Mouse (Mus musculus): ENCODE results near the gene Plk3.

Gene Plk3

GRCm38 (mm10) chr4:117104672-117105071 lies 29.1 kb downstream of the Plk3 start:
- in situ Hi-C loops (cut with MboI; ENCODE audit: low pct_unique_long_range_greater_than_20kb in 1 of 2, low sequenced_read_pairs in 2 of 2, unreplicated experiment in 1 of 2), result loop anchor here (5.0 kb wide), 1 partner anchor 38 kb away; no protein-coding TSS in a partner anchor

- in situ Hi-C loops (cut with MboI; ENCODE audit: low pct_unique_long_range_greater_than_20kb in 1 of 2, low sequenced_read_pairs in 2 of 2, unreplicated experiment in 1 of 2), result loop anchor here in 1 of 2 experiments (5.0 kb wide), 1 partner anchor 41 kb away; no protein-coding TSS in a partner anchor
Measured at GRCm38 (mm10) chr4:117101218-117101617, 32.5 kb downstream of the Plk3 start.

- in situ Hi-C loops (cut with MboI; ENCODE audit: low pct_unique_long_range_greater_than_20kb in 1 of 2, low sequenced_read_pairs in 2 of 2, unreplicated experiment in 1 of 2), result loop anchor here in 1 of 2 experiments (5.0 kb wide), 1 partner anchor 42 kb away; no protein-coding TSS in a partner anchor
Measured at GRCm38 (mm10) chr4:117100036-117100435, 33.7 kb downstream of the Plk3 start.

GRCm38 (mm10) chr4:117098764-117099036 lies 35.1 kb downstream of the Plk3 start:
- in situ Hi-C loops (cut with MboI; ENCODE audit: low pct_unique_long_range_greater_than_20kb in 1 of 2, low sequenced_read_pairs in 2 of 2, unreplicated experiment in 1 of 2), result no loop called here

- in situ Hi-C loops (cut with MboI; ENCODE audit: low pct_unique_long_range_greater_than_20kb in 1 of 2, low sequenced_read_pairs in 2 of 2, unreplicated experiment in 1 of 2), result no loop called here
Measured at GRCm38 (mm10) chr4:117097969-117098763, 35.6 kb downstream of the Plk3 start.

GRCm38 (mm10) chr4:117096666-117097065 lies 37.1 kb downstream of the Plk3 start:
- in situ Hi-C loops (cut with MboI; ENCODE audit: low pct_unique_long_range_greater_than_20kb in 1 of 2, low sequenced_read_pairs in 2 of 2, unreplicated experiment in 1 of 2), result no loop called here

GRCm38 (mm10) chr4:117095551-117096452 lies 38.0 kb downstream of the Plk3 start, which contains the start of gene Ptch2:
Ptch2 (plus strand) TSS chr4:117096075.
- in situ Hi-C loops (cut with MboI; ENCODE audit: low pct_unique_long_range_greater_than_20kb in 1 of 2, low sequenced_read_pairs in 2 of 2, unreplicated experiment in 1 of 2), result no loop called here

GRCm38 (mm10) chr4:117094626-117095361 lies 39.0 kb downstream of the Plk3 start:
- in situ Hi-C loops (cut with MboI; ENCODE audit: low pct_unique_long_range_greater_than_20kb in 1 of 2, low sequenced_read_pairs in 2 of 2, unreplicated experiment in 1 of 2), result no loop called here

- in situ Hi-C loops (cut with MboI; ENCODE audit: low pct_unique_long_range_greater_than_20kb in 1 of 2, low sequenced_read_pairs in 2 of 2, unreplicated experiment in 1 of 2), result no loop called here
Measured at GRCm38 (mm10) chr4:117090586-117090985, 43.2 kb downstream of the Plk3 start.

GRCm38 (mm10) chr4:117087948-117088640 lies 45.7 kb downstream of the Plk3 start:
- in situ Hi-C loops (cut with MboI; ENCODE audit: low pct_unique_long_range_greater_than_20kb in 1 of 2, low sequenced_read_pairs in 2 of 2, unreplicated experiment in 1 of 2), result no loop called here

Data from mouse embryonic stem cell (cell line).